Mouse (Mus musculus) R1 (cell line): ENCODE results near the gene Dlk1.
"Not testable (repeated sequence)": the region's sequence is repeated elsewhere in the genome, so short reads cannot be mapped to it uniquely, and the experiment has no call there.

ENCODE experiments used
- DNase-seq: peaks from one replicate; pipeline ENCODE4 v3.0.0-alpha.2; 2018; ENCODE audit warnings: low read depth, low spot score

Gene Dlk1

DNA sequence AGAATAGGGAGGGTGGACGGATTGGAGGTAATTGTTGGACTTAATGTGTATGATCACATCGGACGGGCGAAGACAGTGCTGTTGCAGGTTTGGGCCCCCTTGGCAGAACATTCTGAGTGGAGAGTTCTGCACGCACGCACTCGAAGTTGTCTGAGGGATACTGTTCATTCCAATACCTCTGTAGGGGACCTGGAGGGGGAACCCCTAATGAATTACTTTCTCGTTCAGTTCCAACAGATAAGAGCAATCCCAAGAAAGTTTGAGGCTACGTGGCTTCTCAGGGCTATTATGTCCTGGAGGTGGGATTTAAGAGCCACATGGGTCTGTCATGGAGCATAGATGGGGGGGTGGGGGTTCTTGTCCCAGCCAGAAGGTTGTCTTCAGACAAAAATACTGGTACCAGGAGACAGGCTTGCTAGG is 21.6 kb downstream of the Dlk1 start:
- DNase-seq, result no peak

DNA sequence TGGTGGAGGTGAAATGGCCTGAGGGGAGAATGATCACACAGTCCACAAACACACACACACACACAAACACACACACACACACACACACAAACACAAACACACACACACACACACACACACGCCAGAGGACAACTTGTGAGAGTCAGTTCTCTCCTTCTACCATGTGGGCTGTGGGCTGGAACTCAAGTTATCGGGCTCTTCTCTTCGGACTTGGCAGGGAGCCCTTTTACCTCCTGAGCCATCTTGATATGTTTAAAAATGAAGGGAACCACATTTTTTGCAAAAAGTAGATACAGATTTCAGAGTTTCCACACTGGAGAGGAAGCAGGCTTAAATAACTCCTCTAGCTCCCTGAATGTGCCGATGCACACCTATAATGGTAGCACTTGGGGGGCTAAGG is 22.9 kb downstream of the Dlk1 start:
- DNase-seq, result no peak

DNA sequence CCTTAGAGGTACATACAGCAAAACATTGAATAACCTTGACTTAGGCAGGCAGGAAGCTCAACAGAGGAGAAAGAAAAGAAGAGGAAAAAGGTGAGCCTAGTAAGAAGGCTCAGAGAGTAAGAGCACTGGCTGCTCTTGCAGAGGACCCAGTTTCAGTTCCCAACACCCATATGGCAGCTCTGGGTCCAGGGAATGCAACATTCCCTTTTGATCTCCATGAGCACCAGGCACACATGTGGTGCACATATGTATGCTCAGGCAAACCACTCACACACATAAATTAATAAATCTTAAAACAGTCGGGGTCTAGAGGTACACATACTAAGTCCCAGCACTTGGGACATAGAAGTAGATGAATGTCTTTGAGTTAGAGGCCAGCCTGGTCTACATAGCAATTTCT is 33.9 kb downstream of the Dlk1 start:
- not testable (repeated sequence) for DNase-seq

DNA sequence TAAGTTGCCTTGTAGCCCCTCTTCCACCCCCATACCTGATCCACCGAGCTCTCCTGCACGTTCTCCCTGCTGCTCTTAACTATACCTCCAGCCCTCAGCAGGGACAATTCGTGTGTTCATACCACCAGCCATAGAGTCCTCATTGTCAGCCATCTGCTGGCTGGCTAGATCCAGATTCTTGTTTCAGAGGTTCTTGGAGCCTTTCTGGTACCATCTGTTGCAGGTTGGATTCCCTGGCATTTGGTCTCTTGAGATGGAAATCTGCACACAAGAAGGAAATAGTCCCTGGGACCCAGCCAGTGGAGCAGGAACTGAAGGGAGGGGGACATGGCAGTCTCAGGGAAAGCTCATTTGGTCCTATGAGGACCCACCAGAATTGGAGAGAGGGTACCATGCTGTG is 39.1 kb downstream of the Dlk1 start:
- DNase-seq, result no peak

DNA sequence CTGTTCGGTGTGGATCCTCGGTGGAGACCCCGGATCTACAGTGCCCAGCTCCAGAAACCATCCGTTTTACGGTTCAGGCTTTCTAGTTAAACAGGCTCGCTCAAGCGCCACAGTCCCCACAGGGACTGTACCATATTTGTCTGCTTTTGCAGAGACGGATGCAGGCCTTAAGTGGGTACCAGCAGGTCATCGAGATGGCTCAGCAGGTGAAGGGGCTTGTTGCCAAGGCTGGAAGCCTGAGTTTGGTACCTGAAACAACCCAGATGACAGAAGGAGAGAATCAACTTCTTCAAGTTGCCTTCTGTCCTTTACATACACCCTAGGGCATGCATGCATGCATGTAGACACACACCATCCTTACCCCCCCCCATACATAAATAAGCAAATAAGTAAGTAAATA is 40.8 kb downstream of the Dlk1 start:
- DNase-seq, result no peak

DNA sequence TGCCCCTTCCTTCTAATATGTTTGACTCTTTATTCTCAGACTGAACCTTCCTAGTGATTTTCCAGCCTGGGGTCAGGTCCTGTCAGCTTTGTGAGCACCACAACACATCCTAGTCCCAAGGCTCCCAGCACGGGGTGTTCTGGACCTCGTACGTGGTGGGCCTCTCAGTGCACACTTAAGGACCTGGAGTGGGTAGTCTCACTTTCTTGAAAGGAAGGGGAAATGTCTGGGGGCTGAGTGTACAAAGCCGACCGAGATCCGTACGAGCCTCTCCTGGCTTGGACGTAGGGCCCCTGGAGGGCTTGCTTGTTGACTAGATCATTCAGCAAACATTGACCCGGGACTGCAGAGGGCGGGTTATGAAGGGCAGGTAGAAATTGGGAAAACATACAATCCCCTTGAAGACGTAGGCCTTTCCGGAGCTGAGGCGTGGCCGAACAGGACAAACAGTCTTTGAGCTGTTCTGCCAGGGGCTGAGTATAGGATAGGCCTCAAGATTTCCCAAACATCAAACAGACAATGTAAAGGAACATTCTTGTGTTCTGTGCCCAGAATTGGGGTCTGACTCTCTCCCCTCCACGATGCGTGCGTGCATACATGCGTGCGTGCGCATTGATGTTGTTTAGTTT is 42.5 kb downstream of the Dlk1 start:
- DNase-seq, result no peak

DNA sequence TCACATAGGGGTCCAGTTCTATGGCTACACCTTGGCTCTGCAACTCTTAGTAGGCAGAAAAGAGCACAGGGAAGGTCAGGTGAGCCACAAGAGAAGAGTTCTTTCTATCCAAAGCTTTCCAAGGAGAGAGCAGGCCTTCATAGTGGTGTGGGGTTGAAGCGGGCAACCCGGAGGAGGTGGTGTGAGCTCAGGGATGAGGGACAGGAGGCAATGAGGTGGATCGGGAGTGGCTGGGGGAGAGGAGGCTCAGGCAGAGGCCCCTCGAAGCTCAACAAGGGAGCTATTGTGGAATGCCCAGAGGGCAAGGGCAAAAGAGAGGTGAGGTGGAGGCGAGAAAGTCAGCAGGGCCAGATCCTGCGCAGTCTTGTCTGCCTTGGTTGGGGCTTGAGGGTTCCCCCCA is 43.8 kb downstream of the Dlk1 start:
- no peak for DNase-seq

DNA sequence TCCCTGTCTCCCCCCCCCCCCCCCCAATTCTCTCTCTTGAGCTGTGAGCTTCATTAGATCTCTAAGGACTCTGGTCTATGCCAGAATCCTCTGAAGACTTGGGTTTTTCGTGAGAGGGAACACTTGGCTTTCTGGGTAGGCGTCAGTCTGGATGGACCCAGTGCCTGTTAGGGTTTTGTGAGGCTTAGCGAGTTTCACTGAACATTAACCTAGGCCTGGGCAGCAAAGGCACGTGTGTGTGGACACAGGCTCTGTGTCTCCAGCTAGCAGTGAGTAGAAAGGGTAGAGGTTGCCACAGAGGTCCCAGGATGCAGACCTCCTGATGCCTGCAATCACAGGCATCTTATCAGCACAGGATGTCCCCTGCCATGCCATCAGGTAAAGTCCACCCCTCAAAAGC is 48.4 kb downstream of the Dlk1 start:
- DNase-seq, result no peak

DNA sequence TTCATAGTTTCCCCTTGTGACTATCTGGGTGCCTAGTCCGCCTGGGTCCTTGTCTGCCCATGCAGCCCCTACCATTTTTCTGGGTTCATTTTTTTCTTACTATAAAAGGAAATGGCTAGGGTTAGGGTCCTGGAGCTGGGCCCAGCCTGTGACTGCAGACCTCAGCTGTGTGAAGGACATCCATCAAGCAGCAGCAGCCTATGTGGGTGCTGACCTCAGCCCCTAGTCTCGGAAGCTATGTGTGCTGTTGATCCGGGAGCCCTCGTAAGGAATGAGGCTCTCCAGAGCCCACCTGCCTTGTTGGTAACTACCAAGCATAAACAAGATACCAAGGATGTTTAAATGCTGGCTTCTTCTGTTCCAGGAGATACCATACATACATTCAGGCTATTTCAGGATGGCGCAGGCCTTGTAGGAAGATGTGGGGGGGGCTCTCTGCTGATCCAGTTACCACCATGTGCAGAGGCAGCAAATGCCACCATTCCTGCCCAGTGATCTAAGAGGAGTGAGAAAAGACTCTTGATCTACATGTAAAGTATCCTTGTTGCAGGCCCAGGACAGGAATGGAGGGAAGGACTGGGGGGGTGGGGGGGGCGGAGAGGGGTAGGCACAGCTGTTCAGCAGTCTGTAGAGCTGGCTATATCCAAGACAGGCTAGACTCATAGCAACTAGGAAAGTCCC is 49.9 kb downstream of the Dlk1 start:
- DNase-seq, result no peak

DNA sequence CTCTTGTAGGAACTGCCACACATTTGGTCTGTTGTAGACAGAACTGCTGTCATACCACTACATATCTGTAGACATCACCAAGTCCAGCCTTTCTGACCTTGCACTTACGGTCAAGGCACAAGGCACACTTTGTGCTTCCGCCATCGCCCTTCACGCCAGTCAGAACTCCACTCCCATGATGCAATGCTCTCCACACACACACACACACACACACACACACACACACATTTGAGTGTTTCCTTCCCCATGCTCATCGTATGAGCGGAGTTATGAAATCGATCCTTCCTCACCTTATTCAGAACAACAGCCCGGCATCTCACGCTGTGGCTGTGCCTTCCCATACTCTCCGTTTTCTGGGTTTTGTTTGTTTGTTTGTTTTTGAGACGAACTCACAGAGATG is 55.1 kb downstream of the Dlk1 start:
- no peak for DNase-seq

DNA sequence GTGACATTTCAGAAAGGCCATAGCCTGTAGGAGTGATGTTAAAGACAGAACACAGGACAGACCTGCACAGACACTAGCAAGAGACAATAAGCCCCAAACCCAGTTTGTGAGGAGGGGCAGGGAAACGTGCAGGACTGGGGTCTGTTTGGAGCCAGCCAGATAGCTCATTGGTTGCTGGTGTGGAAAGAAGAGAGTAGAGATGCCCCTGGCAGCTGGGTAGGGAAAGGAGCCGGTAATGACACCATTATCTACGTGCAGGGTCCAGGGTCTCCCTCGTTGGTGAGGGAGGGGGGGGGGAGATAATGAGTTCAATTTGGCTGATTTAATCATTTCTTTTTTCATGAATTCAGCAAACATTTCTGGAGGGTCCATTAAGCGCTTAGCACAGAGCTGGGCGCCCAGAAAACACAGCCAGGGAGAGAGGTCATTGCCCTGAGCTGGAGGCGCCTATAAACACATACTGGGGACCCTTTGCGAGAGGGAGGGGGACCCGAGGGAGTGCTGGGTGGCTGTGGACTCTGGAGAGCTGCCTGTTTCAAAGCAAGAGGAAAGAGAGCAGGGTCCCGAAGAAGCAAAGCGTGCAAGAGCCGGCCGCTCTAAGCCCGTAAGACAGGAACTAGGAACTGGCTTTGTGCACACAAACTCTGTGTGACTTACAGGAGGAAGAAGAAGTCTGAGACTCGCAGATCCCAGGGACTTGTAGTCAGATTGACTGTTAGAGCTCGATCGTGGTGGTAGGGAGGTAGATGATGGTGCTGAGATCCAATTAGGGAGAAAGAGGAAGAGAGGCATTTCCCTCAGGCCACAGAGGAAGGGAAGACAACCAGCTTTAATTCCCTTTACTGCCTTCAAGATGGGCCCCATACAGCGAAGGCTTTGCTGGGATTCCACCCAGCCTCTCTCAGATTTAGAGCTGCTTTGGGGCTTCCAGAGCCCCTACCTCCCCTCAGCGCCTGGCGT is 56.2 kb downstream of the Dlk1 start:
- no peak for DNase-seq

DNA sequence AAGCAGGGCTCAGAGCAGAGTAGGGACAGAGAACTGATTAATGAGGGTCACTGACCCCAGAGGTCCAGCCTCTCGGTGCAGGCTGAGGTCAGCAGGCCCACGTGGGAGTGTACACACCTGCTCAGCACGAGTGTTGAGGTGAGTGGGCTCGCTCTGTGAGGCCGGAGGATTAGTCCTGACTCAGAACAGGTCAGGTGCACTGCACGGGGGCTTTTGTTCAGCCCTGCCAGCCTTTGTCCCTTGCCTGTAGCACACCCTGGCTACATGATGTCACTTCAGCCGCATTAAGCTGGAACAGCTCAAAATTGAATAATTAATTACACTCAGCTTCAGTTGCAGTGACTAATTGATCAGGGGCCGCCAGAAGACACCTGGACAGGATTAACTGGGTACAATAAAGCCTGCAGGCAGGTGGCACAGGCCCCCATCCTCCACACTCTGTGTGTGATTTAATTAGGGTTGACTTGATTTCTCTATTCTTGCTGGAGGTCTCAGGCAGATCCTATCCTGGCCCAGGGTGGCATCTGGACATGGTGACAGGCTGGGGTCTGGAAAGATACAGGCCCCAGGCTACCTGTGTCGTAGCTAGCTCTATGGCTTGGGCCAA is 57.0 kb downstream of the Dlk1 start:
- DNase-seq, result no peak

DNA sequence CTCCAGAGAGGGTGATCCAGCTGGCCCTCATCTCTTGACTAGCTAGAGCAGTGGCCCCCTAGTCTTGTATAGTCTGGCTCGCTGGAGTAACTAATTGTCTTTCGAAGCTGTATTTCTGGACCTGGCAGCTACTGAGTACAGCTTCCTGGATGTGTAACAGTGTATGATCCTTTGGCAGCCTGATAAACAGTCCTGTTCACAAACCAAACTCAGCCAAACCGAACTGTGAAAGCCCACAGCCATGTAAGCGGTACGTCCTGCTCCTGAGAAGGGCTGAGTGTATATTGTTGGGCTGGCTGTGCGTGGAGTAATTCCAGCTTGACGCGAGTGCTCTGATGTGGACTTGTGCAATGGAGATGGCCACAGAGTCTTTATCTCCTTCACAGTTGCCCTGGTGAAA is 57.6 kb downstream of the Dlk1 start:
- DNase-seq, result no peak

DNA sequence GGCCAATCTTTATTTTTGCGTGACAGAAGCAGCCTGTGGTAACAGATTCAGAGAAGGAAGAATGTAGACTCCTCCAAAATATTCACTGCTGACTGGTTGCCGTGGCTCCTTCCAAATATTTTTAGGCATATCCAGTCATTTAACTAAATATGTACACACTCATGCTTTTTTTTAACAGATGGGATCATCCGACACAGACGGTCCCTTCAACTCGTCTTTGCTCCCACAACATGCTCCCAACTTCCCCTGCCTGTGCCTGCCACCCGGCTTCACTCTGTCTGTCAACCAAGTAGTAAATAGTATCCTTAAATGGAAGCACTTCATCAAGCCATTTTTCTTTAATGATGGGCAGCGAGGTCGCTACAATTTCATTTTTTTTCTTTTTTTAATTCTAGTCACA is 58.8 kb downstream of the Dlk1 start:
- DNase-seq, result no peak

DNA sequence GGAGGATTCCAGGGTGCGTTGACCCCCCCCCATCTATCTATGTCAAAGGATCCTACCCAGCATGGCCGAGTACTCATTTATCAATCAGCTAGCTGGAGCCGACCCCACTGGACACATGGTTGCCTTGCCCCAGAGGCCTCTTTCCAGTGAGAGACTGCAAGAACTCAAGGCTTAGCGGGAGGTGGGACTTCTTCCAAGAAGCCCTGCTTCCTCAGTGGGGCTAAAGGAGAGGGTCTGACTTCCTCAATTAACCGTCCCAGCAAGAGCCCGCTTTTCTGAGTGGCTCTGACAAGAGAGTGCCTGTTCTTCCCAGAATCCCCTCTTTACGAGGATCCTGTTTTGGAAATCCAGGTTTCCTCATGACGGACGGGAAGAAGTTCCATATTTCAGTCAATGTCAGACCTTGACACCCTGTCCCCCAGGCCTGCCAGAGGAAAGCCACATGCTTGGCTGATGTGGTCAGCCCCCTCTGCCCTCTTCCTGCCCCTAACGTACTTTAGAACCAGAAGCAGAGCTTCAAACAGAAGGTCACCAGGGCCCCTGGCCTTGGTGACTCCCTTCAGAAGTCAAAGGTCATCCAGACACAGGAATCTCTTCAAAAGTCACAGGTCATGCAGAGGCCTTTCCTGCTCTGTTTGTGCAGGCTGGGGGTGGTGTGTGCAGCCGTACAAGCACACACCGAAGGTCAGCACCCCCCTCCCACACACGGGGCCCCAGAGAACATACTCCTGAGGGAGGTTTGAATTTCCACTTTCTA is 59.7 kb downstream of the Dlk1 start:
- DNase-seq, result no peak
